Mouse (Mus musculus) left cerebral cortex, postnatal 14 days (tissue): ENCODE results near the gene Fjx1. TPM values are rescaled to one million over a fixed set of nuclear protein-coding genes. Genes with fewer than 3 reads are reported as not detected.

Experiments used
- DNase-seq, 2 experiments: peaks; one replicate each; pipeline ENCODE4 v3.0.0; 2021 to 2022; ENCODE audit warnings: low spot score in 2 of 2, mixed read lengths in 1 of 2
- intact Hi-C: fragments of 180-260 bp; cut with DNase I; formaldehyde crosslinking; loops from one replicate; pipeline ENCODE4 v1.15.1; 2025
- long read RNA-seq, 2 experiments: library from polyadenylated mRNA; stranded (forward); transcript quantifications; one replicate each; pipeline ENCODE4 v2.0.0; 2021
- total RNA-seq, 2 experiments: library from RNA; stranded (reverse); gene quantifications; 2 replicates each; pipeline ENCODE4 v1.2.3; 2021

Fjx1 gene
- total RNA-seq, result 10 to 100 TPM; 85.8 to 97.7 TPM
- long read RNA-seq, experiment 1, transcript Fjx1-201 (1 exons, 3,134 nt), result major isoform, 305 of 305 reads
- long read RNA-seq, experiment 1, partial matches to known transcripts, result 0 of 305 reads
- long read RNA-seq, experiment 1, other reads (novel, unspliced or antisense), result 0 of 305 reads
- long read RNA-seq, experiment 2, transcript Fjx1-201 (1 exons, 3,134 nt), result major isoform, 265 of 265 reads
- long read RNA-seq, experiment 2, partial matches to known transcripts, result 0 of 265 reads
- long read RNA-seq, experiment 2, other reads (novel, unspliced or antisense), result 0 of 265 reads

DNA sequence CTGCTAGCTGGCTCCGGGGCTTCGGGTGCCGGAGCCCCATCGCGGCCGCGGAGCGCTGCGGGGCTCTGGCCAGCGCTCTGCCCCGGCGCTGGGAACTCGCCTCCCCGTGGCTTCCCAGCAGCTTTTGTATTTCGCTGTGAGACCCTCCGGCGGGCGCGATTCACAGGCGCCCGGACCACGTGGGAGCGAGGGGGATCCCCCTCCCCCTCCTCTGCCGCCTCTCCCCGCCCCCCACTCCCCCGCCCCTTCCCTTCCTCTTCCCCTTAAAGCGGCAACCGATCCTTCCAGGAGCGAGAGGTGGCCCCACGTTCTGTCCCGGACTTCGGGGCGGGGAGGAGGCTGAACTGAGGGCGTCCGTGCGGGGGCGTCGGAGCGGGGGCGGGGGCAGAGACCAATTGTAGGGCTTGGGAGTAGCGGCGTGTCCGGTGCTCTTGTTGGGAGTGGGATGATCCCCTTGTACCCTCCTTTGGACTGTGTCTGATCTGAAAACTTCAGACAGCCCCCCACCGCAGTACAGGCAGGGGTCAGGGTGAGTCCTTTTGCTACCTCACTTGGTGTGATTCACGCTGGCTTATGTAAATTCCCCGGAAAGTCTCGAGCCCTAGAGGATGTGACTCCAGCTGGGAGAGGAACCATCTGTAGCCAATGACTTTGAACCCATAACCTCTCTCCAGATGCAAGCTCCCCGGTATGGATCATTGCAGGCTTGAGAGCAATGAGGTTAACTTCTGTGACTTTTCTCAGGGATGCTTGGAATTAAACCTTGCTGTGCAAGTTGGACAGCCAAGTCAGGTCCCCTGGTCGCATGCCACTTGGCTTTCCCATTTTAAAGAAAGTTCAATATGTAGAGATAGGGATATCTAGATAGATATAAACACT, at the start of gene Fjx1:
Gene Fjx1 (minus strand): TSS at position 829 of the 879 bp plus-strand sequence.
- intact Hi-C loops, result loop anchor here (2.0 to 10.0 kb wide), 6 partner anchors 150 to 737 kb away; no protein-coding TSS in a partner anchor
- DNase-seq, result peak; percentile 40 to 71

DNA sequence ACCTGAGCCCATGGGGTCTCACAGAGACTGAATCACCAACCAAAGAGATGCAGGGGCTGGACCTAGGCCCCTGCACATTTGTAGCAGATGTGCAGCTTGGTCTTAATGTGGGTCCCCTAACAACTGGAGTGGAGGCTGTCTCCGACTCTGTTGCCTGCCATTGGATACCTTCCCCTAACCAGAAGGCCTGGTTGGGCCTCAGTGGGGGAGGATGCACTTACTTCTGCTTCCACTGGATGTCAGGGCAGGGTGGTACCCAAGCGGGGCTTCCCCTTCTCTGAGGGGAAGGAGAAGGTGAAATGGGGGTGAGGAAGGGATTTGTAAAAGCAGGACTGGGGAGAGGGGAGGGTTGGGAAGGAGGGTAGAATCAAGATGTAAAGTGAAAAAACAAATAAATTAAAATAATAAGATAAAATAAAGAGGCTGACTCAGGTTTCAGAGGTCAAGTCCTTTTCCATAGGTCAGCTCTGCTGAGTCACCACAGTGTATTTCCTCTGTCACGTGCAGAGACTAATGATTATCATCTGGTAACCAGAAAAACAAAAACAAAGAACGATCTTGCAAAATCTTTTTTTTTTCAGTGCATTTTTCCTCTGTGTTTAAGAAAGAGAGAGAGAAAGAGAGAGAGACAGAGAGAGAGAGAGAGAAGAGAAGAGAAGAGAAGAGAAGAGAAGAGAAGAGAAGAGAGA, 47.8 kb upstream of the Fjx1 start:
- intact Hi-C loops, result no loop called here
- no peak for DNase-seq

DNA sequence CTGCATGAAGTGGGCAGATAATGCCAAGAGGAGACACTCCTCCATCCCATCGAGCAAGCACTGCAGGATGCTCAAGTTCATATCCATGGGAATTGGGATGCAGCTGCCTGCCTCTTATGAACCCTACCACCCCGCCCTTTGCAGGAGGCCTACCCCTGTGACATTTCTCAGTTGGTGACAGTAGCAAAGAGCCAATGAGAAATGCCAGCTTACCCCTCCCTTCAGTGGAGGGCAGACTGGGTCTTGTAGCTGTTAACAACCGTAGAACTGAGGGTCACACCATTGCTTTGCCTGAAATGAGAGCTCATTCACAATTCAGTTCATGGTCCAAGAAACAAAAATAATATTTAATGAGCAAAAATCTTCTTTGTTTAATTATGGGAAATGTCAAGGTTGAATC, 28.4 kb upstream of the Fjx1 start:
- DNase-seq, result no peak
- intact Hi-C loops, result no loop called here

DNA sequence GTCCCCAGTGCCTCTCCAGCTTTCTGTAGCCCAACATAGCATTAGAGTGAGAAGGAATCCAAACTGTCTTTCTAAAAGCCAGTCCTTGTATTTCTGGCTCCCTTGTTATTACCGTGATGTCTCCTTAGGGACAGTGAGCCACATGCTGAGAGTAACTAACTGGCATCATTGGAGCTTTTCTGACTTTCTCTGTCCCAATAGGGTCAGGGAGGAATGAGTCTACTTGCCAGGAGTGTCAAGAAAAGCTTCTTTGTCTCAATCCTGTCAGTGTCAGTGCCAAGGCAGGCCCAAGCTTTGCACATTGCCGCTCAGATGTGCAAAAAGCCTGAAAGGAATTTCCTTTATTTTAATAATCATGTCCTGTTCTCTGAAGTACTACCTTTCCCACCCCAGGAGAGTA, 23.8 kb upstream of the Fjx1 start:
- DNase-seq, result no peak
- intact Hi-C loops, result no loop called here

DNA sequence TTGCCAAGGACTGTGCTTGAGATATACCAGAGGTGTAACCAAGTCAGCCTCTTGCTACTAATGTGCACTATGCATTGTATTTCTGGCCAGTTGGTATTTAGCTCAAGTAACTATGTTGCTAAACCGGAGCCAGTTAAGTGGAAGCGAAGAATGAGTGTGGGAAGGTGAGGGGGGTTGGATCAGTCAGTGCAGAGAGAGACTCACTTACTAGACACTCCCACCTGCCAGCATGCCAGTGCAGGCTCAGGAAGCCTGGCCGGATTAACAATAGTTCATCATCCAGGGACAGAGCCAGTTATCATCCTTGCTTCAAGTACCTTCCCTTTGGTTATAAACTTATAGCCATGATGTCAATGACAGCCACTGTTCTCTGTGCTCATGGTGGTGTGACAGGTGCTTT, 16.3 kb upstream of the Fjx1 start:
- intact Hi-C loops, result no loop called here
- no peak for DNase-seq

DNA sequence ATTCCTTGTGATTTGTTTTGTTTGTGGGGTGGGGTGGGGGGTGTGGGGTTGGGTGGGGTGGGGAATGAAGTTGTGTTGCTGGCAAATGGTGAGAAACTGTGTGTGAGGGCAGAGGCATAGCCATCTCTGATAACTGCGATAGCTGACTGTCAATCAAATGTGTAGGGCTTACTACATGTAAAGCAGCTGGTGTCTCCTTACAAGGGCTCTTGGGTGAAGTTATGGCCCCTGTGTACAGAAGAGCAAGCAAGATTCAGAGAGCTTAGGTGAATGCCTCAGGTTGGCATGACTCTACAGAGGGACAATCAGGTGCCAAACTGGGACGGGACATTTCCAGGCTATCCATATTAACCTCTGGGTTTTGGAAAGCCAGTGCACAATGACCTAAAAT, 12.0 kb upstream of the Fjx1 start:
- no peak for DNase-seq
- intact Hi-C loops, result no loop called here

DNA sequence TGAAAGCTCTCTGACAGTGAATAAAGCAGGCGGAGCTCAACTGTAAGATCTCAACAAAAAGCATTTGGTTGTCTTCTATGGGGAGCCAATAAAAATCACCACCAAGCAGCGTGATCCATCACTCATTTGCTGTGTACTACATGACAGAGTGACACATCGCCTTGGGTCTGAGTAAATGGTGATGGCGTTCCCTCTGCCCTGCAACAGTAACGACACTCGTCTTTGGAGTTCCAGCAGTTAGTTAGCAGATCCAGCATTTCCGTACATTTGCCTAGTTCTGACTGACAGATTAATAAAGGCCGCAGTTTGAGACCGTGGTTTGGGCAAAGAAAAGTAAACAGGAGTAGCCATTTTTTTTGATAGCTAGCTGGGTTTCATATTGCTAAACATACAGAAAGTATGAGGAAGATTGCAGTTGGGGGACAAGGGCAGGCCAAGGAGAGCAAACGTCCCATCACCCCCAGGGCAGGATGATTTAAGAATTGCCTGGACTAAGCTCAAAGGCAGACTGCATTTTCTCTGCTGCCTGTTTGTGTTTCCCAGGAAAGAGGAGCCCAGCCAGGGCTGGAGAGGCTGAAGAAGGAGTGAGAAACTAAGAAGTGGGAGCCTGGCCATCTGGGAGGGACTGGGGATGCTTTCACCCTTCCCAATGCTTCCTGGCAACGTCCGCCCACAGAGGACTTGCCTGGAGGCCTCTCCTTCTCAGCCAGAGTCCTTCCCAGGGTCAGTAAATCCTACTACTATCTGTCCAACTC, 11.5 kb upstream of the Fjx1 start:
- intact Hi-C loops, result no loop called here
- peak; percentile 47 to 59 for DNase-seq

DNA sequence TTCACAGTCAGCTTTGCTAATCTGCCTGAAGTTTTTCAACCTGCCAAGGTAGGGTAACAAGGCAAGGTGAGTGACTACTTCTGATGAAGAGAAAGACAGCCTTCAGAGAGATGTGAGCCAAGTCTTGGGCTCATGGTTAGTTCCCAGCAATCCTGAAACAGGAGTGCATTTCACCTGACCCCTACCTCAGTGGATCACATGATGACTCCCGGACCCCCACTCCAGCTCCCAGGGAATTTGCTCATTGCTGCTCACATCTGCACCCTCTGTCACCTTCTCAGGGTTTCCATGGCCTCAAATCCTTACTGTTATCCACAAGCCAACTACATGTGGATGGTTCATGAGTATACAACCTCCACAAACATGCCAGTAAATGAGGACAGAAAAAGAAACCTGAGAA, 9.2 kb upstream of the Fjx1 start:
- no peak for DNase-seq

DNA sequence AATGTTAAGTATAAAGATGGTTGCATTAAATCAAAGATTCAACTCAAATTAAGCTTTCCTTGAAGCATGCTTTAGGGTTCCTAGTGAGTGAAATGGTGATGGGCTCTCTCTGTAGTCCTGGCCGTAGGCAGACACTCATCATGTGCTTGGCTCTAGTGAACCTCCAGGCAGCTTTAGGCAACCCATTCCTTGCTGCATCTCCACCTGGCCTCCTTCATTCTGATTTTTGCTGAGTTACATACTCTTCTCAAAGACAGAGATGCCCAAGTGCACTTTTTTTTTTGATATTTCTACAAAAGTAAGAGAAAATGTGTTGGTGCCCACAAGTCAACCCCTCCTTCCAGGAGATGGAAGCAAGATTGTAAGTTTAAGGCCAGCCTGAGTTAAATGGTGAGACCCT, 2.8 kb upstream of the Fjx1 start:
- DNase-seq, result no peak
- intact Hi-C loops, result loop anchor here (10.0 kb wide), 1 partner anchor 740 kb away; no protein-coding TSS in a partner anchor

More for the DNA sequence above, 9.2 kb upstream of the Fjx1 start:
- intact Hi-C loops, result no loop called here

DNA sequence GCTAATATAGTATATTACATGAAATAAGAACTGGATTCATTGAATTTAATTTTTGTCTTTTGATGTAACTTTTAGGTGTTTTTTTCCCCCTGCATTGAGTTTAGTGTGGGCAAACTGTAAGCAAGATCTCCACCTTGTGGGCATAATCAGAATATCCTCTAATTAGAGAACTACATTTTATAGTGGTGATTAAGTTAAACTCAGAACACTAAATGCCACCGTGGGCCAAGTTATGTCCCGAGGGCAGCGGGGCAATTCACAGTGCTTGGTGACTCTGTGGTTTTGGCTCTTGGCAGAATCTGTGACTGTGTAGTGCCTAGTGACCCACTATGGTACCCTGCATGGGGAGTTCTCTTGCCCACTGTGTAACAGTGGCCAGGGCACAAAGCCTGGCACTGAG, 1.1 kb upstream of the Fjx1 start:
- DNase-seq, result peak in 1 of 2 experiments; percentile 59
- intact Hi-C loops, result loop anchor here (2.0 to 10.0 kb wide), 6 partner anchors 151 to 739 kb away; no protein-coding TSS in a partner anchor

DNA sequence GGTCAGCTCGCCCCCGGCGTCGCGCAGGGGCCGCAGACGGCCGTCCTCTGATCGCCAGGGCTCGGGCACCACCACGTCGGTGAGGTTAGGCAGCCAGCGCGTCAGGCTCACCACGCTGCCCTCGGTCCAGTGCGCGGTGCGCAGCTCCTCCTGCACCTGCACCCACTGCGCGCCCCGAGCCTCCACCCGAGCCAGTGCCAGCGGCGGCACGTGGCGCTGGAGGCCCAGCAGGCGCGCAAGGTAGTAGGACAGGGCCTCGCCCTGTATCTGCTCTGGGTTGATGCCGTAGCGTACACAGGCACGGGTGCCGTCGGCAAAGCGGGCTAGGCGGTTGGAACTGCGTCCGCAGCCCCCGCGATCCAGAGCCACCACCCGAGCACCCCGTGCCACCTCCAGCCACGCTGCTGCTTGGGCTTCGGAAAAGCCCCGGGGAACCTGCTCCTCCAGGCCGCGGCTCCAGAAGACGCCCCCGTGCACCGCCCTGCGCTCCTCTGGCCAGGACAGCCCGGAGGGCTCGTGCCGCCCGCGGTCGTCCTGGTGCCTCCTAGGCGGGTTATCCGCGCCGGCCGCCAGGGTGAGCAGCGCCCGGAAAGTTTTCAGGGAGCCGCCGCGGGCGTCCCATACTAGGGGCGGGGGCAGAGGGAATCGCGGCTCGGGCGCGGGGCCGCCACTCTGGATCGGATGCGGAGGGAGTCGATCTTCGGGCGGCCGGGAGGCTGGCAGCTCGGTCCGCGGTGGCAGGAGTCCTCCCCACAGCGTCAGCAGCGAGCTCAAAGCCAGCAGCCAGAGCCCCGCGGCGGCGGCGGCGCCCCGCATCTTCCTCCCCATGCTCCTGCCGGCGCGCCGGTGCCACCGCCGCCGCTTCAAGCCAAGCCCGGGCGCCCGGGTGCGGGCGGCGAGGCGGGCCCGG, 1.3 kb downstream of the Fjx1 start:
- intact Hi-C loops, result loop anchor here (5.0 to 10.0 kb wide), 4 partner anchors 149 to 736 kb away; no protein-coding TSS in a partner anchor
- DNase-seq, result peak; percentile 27 to 41

DNA sequence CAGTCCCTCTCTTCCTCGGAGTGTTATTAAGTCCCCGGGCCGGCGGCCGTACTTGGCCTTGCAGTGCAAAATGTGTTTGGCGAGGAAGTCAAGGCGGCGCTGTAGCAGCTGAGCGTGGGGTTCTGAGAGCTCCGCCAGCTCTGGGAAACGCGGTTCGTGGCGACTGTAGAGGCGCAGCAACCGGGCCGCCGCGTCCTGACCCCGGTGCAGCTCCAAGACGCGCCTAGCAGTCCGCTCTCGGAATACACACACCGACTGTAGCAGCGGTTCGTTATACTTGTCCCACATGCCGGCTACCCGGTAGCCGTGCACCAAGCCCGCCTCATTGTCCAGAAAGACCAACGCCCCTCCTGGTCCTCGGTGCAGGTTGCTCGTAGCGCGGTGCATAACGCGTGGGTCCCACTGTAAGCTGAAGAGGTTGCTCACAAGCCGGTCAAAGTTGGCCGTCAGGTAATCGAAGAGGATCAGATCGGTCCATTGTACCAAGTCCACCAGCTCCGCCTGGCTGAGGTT, 2.0 kb downstream of the Fjx1 start:
- intact Hi-C loops, result loop anchor here (5.0 to 10.0 kb wide), 4 partner anchors 148 to 736 kb away; no protein-coding TSS in a partner anchor
- DNase-seq, result peak; percentile 33 to 64

DNA sequence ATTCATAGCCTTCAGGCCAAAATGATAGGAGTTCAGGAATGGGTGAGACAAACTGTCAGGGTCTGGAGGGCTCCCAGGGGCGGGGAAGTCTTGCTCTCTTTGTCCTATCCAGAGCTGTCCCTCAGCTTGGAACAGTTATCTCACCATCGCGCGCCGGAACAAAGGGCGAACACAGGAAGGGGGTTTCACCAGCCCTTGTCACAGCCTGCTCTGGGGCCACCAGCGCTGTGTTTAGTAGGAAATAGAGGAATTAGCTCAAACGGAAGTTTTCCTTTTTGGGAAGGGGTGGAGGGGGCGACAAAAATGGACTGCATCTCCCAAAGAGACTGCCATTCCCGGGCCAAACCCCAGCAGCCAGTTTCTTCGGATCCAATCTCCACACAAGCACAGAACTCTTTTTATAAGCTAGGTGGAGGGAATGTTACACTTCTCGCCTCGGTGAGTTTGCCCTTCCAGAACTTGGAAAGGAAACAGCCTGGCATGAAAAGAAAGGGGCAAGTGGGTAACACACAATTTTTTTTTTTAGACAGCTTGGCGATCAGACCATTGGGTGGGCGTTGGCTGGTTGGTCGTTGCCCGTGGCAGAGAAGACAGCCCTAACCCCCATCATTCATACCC, 2.6 kb downstream of the Fjx1 start:
- intact Hi-C loops, result loop anchor here (5.0 to 10.0 kb wide), 5 partner anchors 47 to 735 kb away; no protein-coding TSS in a partner anchor
- DNase-seq, result peak in 1 of 2 experiments; percentile 15

DNA sequence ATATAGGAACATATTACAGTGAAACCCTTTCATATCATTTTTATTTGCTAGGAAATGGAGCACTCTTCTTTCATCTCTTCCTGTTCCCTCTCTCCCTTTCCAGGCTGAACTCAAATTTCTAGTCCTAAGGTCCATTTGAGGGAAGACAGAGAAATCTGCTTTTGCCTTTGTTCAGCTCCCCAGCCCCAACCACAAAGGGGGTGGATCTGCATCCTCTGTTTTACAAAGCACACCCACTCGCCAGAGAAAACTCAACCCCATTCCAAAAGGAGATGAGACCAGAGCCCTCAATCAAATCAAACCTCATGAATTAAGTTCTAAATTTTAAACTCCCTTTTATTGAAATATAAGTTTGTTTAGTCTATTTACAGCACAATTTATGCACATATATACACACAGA, 3.2 kb downstream of the Fjx1 start:
- DNase-seq, result no peak
- intact Hi-C loops, result loop anchor here (5.0 kb wide), 1 partner anchor 47 kb away; no protein-coding TSS in a partner anchor

DNA sequence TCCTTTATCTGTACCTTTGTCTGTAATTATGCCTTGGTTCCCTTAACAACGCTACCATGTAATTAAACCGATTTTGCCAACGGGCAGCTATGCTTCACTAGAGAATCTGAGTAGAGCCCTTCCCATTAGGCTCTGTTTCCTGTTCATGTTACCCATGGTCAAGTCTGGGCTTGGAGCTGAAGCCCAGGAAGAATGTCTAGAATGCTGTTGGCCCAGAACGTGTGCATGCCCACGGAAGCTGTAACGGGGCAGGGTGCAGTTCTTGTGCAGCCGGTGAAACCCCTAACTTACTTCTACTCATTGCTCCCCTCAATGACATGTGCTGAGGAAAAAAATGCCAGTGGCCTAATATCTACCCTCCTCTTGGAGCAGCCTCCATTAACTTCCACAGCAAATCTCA, 4.5 kb downstream of the Fjx1 start:
- intact Hi-C loops, result loop anchor here (5.0 kb wide), 1 partner anchor 46 kb away; no protein-coding TSS in a partner anchor
- no peak for DNase-seq

DNA sequence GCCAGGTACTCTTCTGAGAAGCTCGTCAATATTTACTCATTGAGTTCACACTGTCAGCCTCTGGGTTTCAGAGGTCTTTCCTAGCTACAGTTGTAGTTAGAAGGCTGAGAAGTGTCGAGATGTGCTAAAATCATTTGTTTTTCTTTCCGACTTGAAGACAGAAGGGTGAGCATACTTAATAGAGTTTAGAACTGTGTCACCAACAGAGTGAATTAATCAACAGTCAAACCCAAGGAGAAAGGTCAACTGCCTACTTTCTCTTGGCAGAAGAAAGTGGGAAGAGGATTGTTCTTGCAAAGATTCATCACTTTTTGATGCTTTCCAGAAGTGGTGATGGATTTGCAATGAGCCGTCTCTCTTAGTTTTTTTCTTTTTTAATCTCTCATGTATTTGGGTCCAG, 5.4 kb downstream of the Fjx1 start:
- no peak for DNase-seq
- intact Hi-C loops, result loop anchor here (5.0 kb wide), 1 partner anchor 45 kb away; no protein-coding TSS in a partner anchor

DNA sequence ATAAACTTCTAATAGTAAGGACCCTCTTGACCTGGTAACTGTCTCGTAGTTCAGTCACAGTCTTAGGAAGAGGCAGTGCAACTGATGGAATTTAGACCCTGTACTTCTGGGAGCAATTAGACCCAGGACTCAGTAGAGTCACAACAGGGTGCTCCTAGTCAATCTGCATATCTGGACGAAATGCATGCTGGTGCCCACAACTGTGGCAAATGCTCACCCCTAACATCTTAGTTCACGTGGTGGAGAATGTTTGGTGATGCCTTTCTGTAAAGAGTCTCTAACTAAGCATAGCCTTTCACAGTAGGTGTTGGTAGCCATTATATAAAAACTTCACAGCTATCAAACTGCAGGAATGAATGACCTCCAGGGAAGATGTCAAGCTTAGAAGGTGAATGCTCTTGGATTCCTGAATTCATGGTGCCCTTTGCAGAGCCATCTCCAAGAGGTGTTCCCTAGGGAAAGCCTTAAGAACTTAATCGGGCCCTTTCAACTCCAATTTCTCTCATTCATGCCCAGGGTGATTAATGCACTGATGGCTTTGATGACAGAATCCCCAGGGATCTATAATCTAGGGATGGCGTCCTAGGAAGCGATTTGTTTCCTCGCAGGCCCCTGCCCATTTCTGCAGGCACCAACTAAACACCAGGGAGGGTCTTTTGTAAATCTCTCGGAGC, 14.8 kb downstream of the Fjx1 start:
- intact Hi-C loops, result loop anchor here (5.0 kb wide), 1 partner anchor 535 kb away; no protein-coding TSS in a partner anchor

More for the DNA sequence above, 14.8 kb downstream of the Fjx1 start:
- DNase-seq, result no peak
